Mouse (Mus musculus): ENCODE measurements at regions not wholly inside any gene's neighbourhood (a gene's known extent, or its start where the extent isn't known, plus 50 kb on each side); places are given as distances from the start of the nearest gene placed in this dataset.
"Not testable (repeated sequence)": the region's sequence is repeated elsewhere in the genome, so short reads cannot be mapped to it uniquely, and the experiment has no call there.

DNA sequence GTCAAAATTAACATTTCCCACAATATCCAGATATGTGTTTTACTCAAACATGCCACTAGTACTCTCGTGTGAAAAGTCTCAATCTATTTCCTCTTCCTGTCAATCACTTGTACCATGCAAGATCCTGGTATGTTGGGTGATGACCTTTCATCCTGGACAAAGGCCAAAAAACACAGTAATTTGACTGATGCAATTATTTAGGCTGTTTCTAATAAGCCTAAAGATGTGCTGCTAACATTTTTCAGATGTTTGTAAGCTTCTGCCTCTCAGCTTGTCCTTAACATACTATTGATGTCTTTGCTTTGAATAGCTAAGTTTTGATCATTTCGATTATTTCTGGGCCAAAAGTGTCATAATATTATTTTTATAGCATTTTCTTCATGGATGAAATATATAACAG, 418.4 kb upstream of the Arrdc4 start:
- Histone ChIP-seq H3K27ac (no peak overlapping the region), H3K4me1 (no peaks in the 10 kb centered on the region), H3K9me3 (replicated peaks) (no peaks in the 10 kb centered on the region; the same call in 1 of the 2 replicates), H3K27me3 (ENCODE audit: low read depth, poor library complexity, severe bottlenecking) (no peaks in the 10 kb centered on the region), H3K36me3 (no peaks in the 10 kb centered on the region), H3K4me3 (no peak overlapping the region)
- DNase-seq (ENCODE audit: low spot score), result no peak
- WGBS, result 47% methylated on average over 2 of the region's 2 CpGs

DNA sequence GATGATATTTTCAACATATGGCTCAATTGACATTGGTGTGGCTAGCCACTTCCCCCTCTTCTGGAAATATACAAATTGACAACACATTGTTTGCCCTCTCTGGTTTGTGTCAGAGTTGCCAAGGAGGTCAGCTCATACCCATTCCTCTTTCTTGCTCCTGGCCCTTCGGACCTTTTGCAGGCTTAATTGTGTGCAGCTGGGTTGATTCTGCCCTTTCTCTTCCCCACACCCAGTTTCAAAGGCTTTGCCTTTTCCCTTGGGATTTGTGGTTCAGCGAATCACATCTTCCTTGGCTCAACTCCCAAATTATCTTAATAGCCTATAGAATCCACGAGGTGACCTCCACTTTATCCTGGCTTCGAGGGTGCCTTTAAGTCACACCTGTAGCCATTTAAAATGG, 412.9 kb upstream of the Arrdc4 start:
- Histone ChIP-seq H3K27me3 (ENCODE audit: low read depth, poor library complexity, severe bottlenecking) (no peaks in the 10 kb centered on the region), H3K4me1 (peaks cover 7% of the 10 kb centered on the region), H3K27ac (no peak overlapping the region), H3K36me3 (no peaks in the 10 kb centered on the region), H3K4me3 (no peak overlapping the region), H3K9me3 (replicated peaks) (no peaks in the 10 kb centered on the region)
- DNase-seq (ENCODE audit: low spot score), result no peak
- 29% methylated on average over 4 of the region's 4 CpGs for WGBS

DNA sequence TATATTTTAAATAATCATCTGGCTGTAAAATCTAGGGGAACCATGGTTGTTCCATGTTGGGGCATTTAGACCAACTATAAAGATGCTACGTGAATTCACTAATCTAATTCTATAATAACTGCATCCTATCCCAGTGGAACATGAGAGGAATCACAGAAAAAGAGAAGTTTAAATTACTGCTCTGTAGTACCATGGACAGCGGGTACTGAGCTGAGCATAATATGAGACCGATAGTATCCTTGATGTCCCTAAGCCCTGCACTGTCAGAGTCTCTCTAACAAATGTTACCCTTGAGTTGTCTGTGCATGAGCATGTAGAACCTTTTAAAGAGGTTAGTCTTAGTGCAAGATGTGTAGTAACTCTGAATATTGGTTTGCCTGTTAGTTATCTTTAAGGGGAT, 393.3 kb upstream of the Arrdc4 start:
- no peak overlapping the region for H3K4me3 ChIP-seq
- H3K36me3 ChIP-seq, result no peaks in the 10 kb centered on the region
- H3K27me3 ChIP-seq (ENCODE audit: low read depth, poor library complexity, severe bottlenecking), result no peaks in the 10 kb centered on the region
- DNase-seq (ENCODE audit: low spot score), result no peak
- H3K4me1 ChIP-seq, result no peaks in the 10 kb centered on the region
- H3K9me3 ChIP-seq (replicated peaks), result no peaks in the 10 kb centered on the region
- 83% methylated on average over 3 of the region's 3 CpGs for WGBS
- H3K27ac ChIP-seq, result no peak overlapping the region

DNA sequence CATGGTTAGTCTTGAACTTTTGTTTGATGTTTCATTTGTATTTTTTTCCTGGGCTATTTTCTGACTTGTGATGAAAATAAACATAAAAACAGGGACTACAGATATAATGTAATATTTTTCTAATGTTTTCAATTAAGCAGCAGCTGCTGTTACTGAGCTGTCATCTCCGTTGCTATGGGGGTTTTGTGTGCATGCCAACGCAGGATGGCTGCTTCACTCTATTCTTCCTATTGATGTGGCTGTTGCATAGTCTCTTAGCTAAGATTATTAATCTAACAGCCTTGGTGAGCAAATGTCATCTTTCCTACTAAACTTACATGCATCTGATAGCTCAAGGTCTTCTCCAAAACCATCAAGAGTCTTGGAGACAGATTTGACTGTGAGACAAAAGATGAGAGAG, 384.4 kb upstream of the Arrdc4 start:
- Histone ChIP-seq H3K4me1 (no peaks in the 10 kb centered on the region), H3K27me3 (ENCODE audit: low read depth, poor library complexity, severe bottlenecking) (no peaks in the 10 kb centered on the region), H3K9me3 (replicated peaks) (no peaks in the 10 kb centered on the region), H3K27ac (no peak overlapping the region), H3K36me3 (no peaks in the 10 kb centered on the region), H3K4me3 (no peak overlapping the region)
- no peak for DNase-seq (ENCODE audit: low spot score)
- WGBS, result 81% methylated on average over 2 of the region's 2 CpGs

DNA sequence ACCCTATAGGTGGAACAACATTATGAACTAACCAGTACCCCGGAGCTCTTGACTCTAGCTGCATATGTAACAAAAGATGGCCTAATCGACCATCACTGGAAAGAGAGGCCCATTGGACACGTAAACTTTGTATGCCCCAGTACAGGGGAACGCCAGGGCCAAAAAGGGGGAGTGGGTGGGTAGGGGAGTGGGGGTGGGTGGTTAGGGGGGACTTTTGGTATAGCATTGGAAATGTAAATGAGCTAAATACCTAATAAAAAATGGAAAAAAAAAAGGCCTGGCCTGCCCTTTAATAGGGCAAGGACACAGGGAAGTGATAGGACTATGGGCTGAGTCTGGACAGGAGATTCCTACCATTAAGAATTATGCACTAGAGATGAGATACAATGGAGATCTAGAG, 352.7 kb upstream of the Arrdc4 start:
- H3K27ac ChIP-seq; H3K9me3 ChIP-seq (replicated peaks); H3K36me3 ChIP-seq; H3K4me3 ChIP-seq; H3K27me3 ChIP-seq (ENCODE audit: low read depth, poor library complexity, severe bottlenecking); DNase-seq (ENCODE audit: low spot score): not testable (repeated sequence)
- peaks cover 25% of the 10 kb centered on the region for H3K4me1 ChIP-seq
- 94% methylated on average over 3 of the region's 4 CpGs for WGBS

DNA sequence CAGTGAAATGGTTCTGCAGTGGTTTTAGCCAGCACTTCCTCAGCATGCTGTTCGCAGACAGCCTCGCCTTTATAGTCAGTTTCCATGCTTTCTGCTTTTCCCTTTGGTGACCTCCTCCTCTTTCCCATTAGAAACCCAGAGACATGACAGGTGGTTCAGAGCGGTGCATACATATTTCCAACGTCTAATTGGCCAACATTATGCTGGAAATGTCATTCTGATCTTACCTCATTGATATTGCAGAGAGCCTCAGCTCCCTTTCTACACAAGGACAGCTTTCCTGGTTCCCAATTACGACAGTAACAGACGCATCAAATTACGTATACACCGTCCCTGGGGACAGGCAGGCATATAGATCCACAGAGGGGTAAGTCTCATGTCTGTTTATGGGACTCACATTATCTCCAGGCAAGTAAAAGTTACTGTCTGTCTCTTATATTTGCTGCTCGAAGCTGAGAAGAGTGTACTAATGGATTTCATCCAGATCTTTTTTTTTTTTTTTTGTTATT, 348.6 kb upstream of the Arrdc4 start:
- no peak overlapping the region for H3K27ac ChIP-seq
- 54% methylated on average over 9 of the region's 9 CpGs for WGBS
- no peaks in the 10 kb centered on the region for H3K9me3 ChIP-seq (replicated peaks)
- no peak for DNase-seq (ENCODE audit: low spot score)
- no peaks in the 10 kb centered on the region for H3K27me3 ChIP-seq (ENCODE audit: low read depth, poor library complexity, severe bottlenecking)
- H3K4me3 ChIP-seq, result no peak overlapping the region
- H3K36me3 ChIP-seq, result no peaks in the 10 kb centered on the region
- peaks cover 25% of the 10 kb centered on the region for H3K4me1 ChIP-seq

DNA sequence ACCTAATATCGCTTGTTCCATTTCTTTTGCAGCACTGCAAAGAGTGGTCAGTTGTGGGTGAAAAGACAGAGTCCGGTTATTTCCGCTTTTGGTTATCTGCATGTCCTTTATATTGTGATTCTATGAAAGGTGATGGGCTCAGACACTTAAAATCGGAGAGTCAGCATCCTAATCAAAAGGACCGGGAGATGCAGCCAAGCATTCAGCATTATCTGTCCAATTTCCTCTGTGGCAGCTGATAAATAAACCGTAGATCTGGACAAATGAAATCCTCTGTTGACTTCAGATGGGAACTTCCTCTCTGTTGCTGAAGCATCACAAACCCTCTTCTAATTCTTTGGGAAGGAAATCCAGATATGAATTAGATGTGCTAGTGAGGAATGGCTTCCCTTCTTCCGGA, 325.7 kb upstream of the Arrdc4 start:
- 93% methylated on average over 7 of the region's 7 CpGs for WGBS
- Histone ChIP-seq H3K27me3 (ENCODE audit: low read depth, poor library complexity, severe bottlenecking) (no peaks in the 10 kb centered on the region), H3K36me3 (no peaks in the 10 kb centered on the region), H3K4me3 (no peak overlapping the region), H3K9me3 (replicated peaks) (no peaks in the 10 kb centered on the region), H3K4me1 (no peaks in the 10 kb centered on the region), H3K27ac (no peak overlapping the region)
- no peak for DNase-seq (ENCODE audit: low spot score)

DNA sequence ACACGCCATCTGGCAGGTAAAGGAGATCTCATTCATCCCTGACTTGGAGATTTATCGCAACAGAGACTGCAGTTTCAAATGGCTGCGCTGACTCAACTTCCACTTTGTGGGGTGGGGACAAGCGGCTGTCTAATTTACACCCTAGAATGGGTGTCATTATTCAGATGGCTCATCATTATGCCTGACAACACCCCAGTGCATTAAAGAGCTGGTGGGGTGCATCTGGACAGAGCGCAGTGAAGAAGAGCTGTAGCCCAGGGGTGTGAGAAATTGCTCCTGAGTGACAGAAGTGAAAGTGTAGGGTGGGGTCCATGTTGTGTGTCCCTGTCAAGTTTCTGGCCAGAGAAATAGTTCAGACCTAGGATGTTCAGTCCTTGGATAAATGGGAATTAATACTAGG, 314.0 kb upstream of the Arrdc4 start:
- 77% methylated on average over 5 of the region's 5 CpGs for WGBS
- H3K4me1 ChIP-seq, result peaks cover 12% of the 10 kb centered on the region
- H3K27me3 ChIP-seq (ENCODE audit: low read depth, poor library complexity, severe bottlenecking), result no peaks in the 10 kb centered on the region
- DNase-seq (ENCODE audit: low spot score), result no peak
- H3K4me3 ChIP-seq, result no peak overlapping the region
- no peak overlapping the region for H3K27ac ChIP-seq
- H3K9me3 ChIP-seq (replicated peaks), result no peaks in the 10 kb centered on the region
- no peaks in the 10 kb centered on the region for H3K36me3 ChIP-seq

DNA sequence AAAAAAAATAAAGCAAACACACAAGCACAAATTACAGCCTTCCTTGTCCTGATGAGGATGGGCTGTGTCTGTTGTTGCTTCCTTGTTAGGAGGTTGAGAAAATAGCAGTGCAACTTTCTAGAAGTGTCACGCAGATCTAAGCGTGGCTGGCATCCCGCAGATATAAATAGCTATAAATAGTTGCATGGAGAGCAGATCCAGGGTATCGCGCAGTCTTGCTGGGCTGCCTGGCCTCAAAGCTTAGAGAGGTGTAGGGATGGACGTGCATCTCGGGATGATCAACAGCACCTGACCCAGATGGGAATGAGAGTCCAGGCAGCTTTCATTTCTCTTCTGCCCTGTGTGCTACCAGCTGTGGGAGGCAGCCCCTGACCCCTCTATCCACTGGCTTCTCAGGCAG, 313.5 kb upstream of the Arrdc4 start:
- Histone ChIP-seq H3K27ac (no peak overlapping the region), H3K9me3 (replicated peaks) (no peaks in the 10 kb centered on the region), H3K4me3 (no peak overlapping the region), H3K4me1 (peaks cover 12% of the 10 kb centered on the region), H3K27me3 (ENCODE audit: low read depth, poor library complexity, severe bottlenecking) (no peaks in the 10 kb centered on the region), H3K36me3 (no peaks in the 10 kb centered on the region)
- 86% methylated on average over 7 of the region's 7 CpGs for WGBS
- DNase-seq (ENCODE audit: low spot score), result no peak

DNA sequence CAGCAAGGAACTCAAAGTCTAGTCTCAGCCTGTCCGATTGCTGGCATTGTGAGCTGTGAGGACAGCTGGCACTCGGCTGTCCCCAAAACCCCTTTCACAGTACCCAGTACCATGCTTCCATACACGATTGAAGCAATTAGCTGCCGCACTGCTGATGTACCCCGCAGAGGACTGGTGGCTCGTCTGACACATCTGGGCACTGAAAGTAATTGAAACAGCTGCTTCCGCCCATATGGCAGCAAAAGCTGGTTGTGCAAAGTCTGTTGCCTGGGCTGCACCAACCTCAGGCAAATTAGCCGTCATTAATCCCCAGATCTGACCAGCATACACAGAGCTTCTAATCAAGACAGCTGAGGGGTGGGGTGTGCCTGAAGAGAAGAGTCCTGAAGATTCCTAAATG, 313.1 kb upstream of the Arrdc4 start:
- Histone ChIP-seq H3K4me1 (peaks cover 12% of the 10 kb centered on the region), H3K9me3 (replicated peaks) (no peaks in the 10 kb centered on the region), H3K4me3 (no peak overlapping the region), H3K27me3 (ENCODE audit: low read depth, poor library complexity, severe bottlenecking) (no peaks in the 10 kb centered on the region), H3K27ac (no peak overlapping the region), H3K36me3 (no peaks in the 10 kb centered on the region)
- peak; percentile 41 for DNase-seq (ENCODE audit: low spot score)
- 50% methylated on average over 8 of the region's 8 CpGs for WGBS

DNA sequence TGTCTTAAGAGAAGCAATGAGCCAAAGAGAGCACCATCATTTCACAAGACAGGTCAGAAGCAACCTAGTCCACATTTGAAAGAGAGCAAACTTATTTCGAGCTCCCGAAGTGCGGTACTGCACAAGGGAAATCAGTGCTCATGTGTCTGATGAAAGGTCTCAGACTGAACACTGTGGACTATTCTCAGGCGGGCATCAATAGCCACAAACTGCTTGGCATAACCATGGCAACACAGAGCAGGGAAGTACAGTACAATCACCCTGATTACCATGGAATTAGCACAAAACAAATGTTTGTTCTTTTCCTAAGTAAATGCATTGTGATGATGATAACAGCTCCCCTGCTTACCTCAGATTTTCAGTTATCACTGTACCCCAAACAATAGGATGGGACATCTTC, 312.2 kb upstream of the Arrdc4 start:
- no peak for DNase-seq (ENCODE audit: low spot score)
- H3K27me3 ChIP-seq (ENCODE audit: low read depth, poor library complexity, severe bottlenecking), result no peaks in the 10 kb centered on the region
- 91% methylated on average over 4 of the region's 4 CpGs for WGBS
- H3K36me3 ChIP-seq, result no peaks in the 10 kb centered on the region
- peaks cover 12% of the 10 kb centered on the region for H3K4me1 ChIP-seq
- H3K9me3 ChIP-seq (replicated peaks), result no peaks in the 10 kb centered on the region
- no peak overlapping the region for H3K27ac ChIP-seq
- H3K4me3 ChIP-seq, result no peak overlapping the region

DNA sequence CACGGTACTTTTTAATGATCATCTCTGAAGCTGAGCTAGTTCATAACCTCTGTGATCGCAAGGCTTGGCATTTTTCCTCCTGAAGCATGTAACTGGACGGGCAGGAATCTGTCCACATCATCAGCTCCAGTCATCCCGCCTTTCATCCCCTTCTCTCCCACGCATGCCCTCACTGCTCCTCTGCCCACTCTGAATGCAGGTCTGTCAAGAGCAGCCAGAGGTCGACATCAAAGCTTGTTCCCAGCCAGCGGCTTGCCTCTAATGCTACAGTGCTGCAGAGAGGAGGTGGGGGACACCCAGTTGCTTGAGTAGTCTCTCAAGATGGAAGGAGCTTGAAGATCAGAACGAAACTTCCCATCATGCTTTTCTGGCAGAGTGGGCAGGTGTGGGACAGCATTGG, 267.5 kb upstream of the Arrdc4 start:
- 55% methylated on average over 8 of the region's 8 CpGs for WGBS
- DNase-seq (ENCODE audit: low spot score), result no peak

DNA sequence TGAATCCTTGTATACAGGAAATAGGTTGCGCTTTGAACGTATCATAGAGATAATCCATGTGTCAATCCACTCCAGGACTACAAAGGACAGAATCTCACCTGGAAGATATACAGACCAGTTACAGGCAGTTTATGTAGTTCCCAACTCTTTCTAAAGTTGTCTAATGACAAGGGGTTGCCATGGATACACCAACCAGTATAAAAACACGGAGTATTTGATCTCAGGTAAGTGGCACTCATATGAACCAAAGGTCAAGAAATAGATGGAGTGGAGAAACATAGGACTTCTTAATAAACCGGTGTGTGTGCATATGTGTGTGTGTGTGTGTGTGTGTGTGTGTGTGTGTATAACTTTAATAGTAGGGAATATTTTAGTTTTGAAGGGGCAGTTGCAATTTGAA, 266.0 kb upstream of the Arrdc4 start:
- WGBS, result 95% methylated on average over 4 of the region's 4 CpGs
- H3K9me3 ChIP-seq (replicated peaks), result no peaks in the 10 kb centered on the region
- no peaks in the 10 kb centered on the region for H3K27me3 ChIP-seq (ENCODE audit: low read depth, poor library complexity, severe bottlenecking)
- H3K36me3 ChIP-seq, result no peaks in the 10 kb centered on the region
- H3K27ac ChIP-seq, result no peak overlapping the region
- no peak overlapping the region for H3K4me3 ChIP-seq
- no peak for DNase-seq (ENCODE audit: low spot score)
- H3K4me1 ChIP-seq, result 0 out of 2 replicates have a peak, but pooled peaks cover 3% of the 10 kb centered on the region

More for the DNA sequence above, 267.5 kb upstream of the Arrdc4 start:
- H3K4me1 ChIP-seq, result 0 out of 2 replicates have a peak, but pooled peaks cover 3% of the 10 kb centered on the region
- H3K27me3 ChIP-seq (ENCODE audit: low read depth, poor library complexity, severe bottlenecking), result no peaks in the 10 kb centered on the region
- H3K36me3 ChIP-seq, result no peaks in the 10 kb centered on the region
- no peak overlapping the region for H3K4me3 ChIP-seq
- H3K9me3 ChIP-seq (replicated peaks), result no peaks in the 10 kb centered on the region
- H3K27ac ChIP-seq, result no peak overlapping the region

DNA sequence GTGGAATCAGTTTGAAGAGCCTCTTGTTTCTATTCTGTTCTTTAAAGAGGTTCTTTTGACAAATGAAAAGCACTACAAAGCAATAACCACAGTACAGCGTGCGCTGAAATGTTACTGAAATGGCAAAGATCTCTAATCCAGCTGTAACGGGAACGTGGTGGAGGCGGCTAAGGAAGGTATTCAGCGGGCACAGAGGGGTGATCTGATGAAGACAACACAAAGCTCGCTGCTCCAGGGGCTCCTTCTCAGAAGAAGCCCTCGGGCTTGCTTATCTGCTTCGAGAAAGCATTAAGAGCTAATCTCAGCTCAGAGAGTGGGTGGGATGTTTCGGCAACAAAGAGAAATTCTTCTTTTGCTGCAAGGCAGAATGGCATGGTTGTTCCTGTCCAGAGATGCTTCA, 258.2 kb upstream of the Arrdc4 start:
- Histone ChIP-seq H3K9me3 (replicated peaks) (no peaks in the 10 kb centered on the region), H3K27ac (no peak overlapping the region), H3K36me3 (no peaks in the 10 kb centered on the region), H3K27me3 (ENCODE audit: low read depth, poor library complexity, severe bottlenecking) (no peaks in the 10 kb centered on the region), H3K4me3 (no peak overlapping the region), H3K4me1 (no peaks in the 10 kb centered on the region)
- no peak for DNase-seq (ENCODE audit: low spot score)
- WGBS, result 88% methylated on average over 10 of the region's 10 CpGs
